Mouse (Mus musculus) forebrain, postnatal 0 days (tissue): ENCODE data around the gene Ccdc155. TPM values are rescaled to one million over a fixed set of nuclear protein-coding genes. Genes with fewer than 3 reads are reported as not detected.

Source experiments
- ATAC-seq: fragments of 200-750 bp; cut with Nextera tagmentation; 2 replicates; pipeline ENCODE4 v1.8.0; 2017; ENCODE audit warnings: mild to moderate bottlenecking, moderate library complexity
- DNase-seq: peaks from one replicate; pipeline ENCODE4 v3.0.0-alpha.2; 2015
- H3K27ac ChIP-seq: fragments of 300-500 bp; sonication (generic); 2 replicates; pipeline ENCODE4 v1.5.1; 2014; ENCODE audit warnings: low read depth, mild to moderate bottlenecking, antibody characterized with exemption, low read length, moderate library complexity, mixed read lengths
- H3K27me3 ChIP-seq: fragments of 300-500 bp; sonication (generic); 2 replicates; pipeline ENCODE4 v1.6.1; 2014; ENCODE audit warnings: mild to moderate bottlenecking, low read length, mixed read lengths; ENCODE audit not compliant: insufficient read depth
- H3K36me3 ChIP-seq: fragments of 300-500 bp; sonication (generic); 2 replicates; pipeline ENCODE4 v1.6.1; 2014; ENCODE audit warnings: mild to moderate bottlenecking, moderate library complexity; ENCODE audit not compliant: insufficient read depth
- H3K4me1 ChIP-seq: fragments of 300-500 bp; sonication (generic); 2 replicates; pipeline ENCODE4 v1.6.1; 2014; ENCODE audit warnings: antibody characterized with exemption; ENCODE audit not compliant: insufficient read depth
- H3K4me2 ChIP-seq: fragments of 300-500 bp; sonication (generic); 2 replicates; pipeline ENCODE4 v1.6.1; 2014; ENCODE audit warnings: low read depth, mild to moderate bottlenecking, moderate library complexity
- H3K4me3 ChIP-seq: fragments of 300-500 bp; sonication (generic); 2 replicates; pipeline ENCODE4 v1.5.1; 2014; ENCODE audit warnings: low read depth, low read length, mixed read lengths
- H3K9ac ChIP-seq: fragments of 300-500 bp; sonication (generic); 2 replicates; pipeline ENCODE4 v1.6.1; 2014; ENCODE audit warnings: mild to moderate bottlenecking
- H3K9me3 ChIP-seq: fragments of 300-500 bp; sonication (generic); 2 replicates; pipeline ENCODE4 v1.6.1; 2016; ENCODE audit warnings: low read length
- CTCF ChIP-seq: sonication (generic); IDR thresholded peaks from 2 replicates; pipeline ENCODE4 v1.5.1; 2016; ENCODE audit warnings: antibody characterized with exemption, control low read depth, low read depth
- WGBS: fragments of 180-500 bp; shearing (Covaris S2); extraction: QIAGEN DNeasy Blood & Tissue Kit; methylation state at CpG from one replicate; pipeline ENCODE4 v1.1.7; 2014; 5-methylcytosine and 5-hydroxymethylcytosine counted together
- polyA plus RNA-seq: library from polyadenylated mRNA; unstranded; fragments of >200 nt; fragmentation: Nextera tagmentation; extraction: Ambion mirVana; gene quantifications from 2 replicates; pipeline ENCODE4 v1.2.1, GENCODE M21; 2015
- total RNA-seq: library from RNA; depleted of rRNA; stranded (reverse); fragments of >200 nt; gene quantifications from 2 replicates; pipeline ENCODE4 v1.2.3, GENCODE M21; 2014

Ccdc155 gene
- total and polyA plus RNA-seq, 2 experiments from 2014 or later: 0.14 to 0.97 TPM

DNA sequence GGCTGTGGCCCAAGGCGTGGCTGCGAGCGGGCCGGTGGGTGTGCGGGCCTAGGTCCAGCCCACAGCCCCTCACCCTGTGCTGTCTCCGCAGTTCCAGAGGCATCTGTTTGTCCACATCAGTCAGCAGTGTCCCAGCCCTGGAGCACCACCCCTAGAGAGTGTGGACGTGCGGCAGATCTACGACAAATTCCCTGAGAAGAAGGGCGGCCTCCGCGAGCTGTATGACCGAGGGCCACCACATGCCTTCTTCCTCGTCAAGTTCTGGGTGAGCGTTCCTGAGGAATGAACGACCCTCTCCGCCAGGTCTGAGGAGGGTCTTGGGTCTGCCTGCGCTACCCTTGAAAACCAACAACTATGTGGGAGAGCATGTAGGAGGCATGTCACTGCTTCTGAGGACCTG is 23.9 kb upstream of the Ccdc155 start:
- H3K4me3 ChIP-seq: no peak overlapping the region
- ATAC-seq: no peak
- H3K36me3 ChIP-seq: peaks cover 7% of the 10 kb centered on the region; the same call in 1 of the 2 replicates
- 95% methylated on average over 18 of the region's 18 CpGs for WGBS
- no peaks in the 10 kb centered on the region for H3K4me1 ChIP-seq
- DNase-seq: no peak
- TF ChIP-seq CTCF: no peak
- no peak overlapping the region for H3K4me2 ChIP-seq
- H3K27ac ChIP-seq: no peak overlapping the region
- no peaks in the 10 kb centered on the region for H3K9me3 ChIP-seq
- no peak overlapping the region for H3K9ac ChIP-seq
- H3K27me3 ChIP-seq: no peaks in the 10 kb centered on the region

DNA sequence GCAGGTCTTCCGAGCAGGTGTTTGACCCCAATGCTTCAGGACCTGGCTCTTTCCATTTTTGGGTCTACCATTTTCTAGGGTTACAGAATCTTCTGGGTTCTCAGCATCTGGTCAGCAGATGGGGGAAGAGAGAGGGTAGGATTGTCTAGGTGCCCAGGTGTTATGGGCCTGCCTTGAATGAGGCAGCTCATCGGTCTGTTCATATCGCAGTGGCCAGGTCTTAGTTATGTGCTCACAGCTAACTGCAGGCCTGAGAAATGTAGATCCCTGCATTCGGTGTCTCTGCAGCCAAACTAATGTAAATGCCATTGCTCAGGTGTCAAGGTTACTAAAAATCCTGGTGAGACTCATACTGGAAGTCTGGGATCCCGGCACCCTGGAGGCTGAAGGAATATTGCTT is 21.7 kb upstream of the Ccdc155 start:
- DNase-seq: no peak
- Histone ChIP-seq H3K27me3 (no peaks in the 10 kb centered on the region), H3K36me3 (peaks cover 7% of the 10 kb centered on the region; the same call in 1 of the 2 replicates), H3K9me3 (no peaks in the 10 kb centered on the region), H3K4me2 (no peak overlapping the region), H3K4me3 (no peak overlapping the region), H3K4me1 (no peaks in the 10 kb centered on the region), H3K27ac (no peak overlapping the region), H3K9ac (no peak overlapping the region)
- ATAC-seq: no peak
- WGBS: 95% methylated on average over 5 of the region's 5 CpGs
- TF ChIP-seq CTCF: no peak

DNA sequence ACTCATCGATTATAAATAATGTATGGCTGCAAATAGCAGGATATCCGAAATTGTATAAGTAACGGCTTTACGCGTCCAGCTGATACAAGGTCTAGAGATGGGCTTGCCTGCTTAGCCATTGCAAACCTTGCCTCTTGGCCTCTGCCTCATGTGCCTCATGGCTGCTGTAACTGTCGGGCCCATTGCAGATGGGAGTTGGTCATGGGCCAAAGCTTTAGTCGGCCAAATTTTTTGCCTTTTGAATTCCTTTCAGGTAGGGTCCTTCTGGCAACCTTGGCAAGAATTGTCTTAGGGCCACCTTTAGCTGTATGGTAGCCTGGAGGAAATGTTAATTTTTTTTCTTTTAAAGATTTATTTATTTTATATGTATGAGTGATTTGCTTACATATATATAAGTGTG is 20.1 kb upstream of the Ccdc155 start:
- H3K27ac ChIP-seq: no peak overlapping the region
- no peaks in the 10 kb centered on the region for H3K4me1 ChIP-seq
- no peak overlapping the region for H3K4me2 ChIP-seq
- H3K9ac ChIP-seq: no peak overlapping the region
- H3K4me3 ChIP-seq: no peak overlapping the region
- H3K36me3 ChIP-seq: peaks cover 7% of the 10 kb centered on the region; the same call in 1 of the 2 replicates
- DNase-seq (no peak), ATAC-seq (no peak)
- TF ChIP-seq CTCF: no peak
- WGBS: 83% methylated on average over 7 of the region's 7 CpGs
- no peaks in the 10 kb centered on the region for H3K9me3 ChIP-seq
- H3K27me3 ChIP-seq: no peaks in the 10 kb centered on the region

DNA sequence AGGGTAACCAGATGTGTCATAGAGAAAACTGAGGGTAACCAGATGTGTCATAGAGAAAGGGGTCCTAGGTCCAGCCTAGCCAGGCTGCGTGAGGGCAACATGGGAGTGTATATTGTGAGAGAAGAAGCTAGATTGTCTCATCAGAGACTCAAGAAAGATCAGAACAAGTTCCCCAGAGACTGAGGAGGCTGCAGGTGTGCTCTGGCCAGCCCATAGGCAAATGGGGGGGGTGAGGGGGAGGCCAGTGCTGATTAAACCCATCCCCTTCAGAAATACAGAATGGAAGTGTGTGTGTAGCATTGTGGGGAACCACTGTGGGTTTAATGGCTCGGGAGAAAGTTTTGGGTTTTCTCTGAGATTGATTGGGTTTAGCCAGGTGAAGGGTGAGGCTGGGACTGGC is 17.0 kb upstream of the Ccdc155 start:
- no peak for DNase-seq
- TF ChIP-seq CTCF: no peak
- no peak for ATAC-seq
- no peak overlapping the region for H3K27ac ChIP-seq
- H3K4me1 ChIP-seq: peaks cover 3% of the 10 kb centered on the region; the same call in 1 of the 2 replicates
- H3K36me3 ChIP-seq: no peaks in the 10 kb centered on the region
- no peak overlapping the region for H3K9ac ChIP-seq
- no peak overlapping the region for H3K4me3 ChIP-seq
- no peaks in the 10 kb centered on the region for H3K27me3 ChIP-seq
- 93% methylated on average over 2 of the region's 2 CpGs for WGBS
- H3K9me3 ChIP-seq: no peaks in the 10 kb centered on the region
- no peak overlapping the region for H3K4me2 ChIP-seq

DNA sequence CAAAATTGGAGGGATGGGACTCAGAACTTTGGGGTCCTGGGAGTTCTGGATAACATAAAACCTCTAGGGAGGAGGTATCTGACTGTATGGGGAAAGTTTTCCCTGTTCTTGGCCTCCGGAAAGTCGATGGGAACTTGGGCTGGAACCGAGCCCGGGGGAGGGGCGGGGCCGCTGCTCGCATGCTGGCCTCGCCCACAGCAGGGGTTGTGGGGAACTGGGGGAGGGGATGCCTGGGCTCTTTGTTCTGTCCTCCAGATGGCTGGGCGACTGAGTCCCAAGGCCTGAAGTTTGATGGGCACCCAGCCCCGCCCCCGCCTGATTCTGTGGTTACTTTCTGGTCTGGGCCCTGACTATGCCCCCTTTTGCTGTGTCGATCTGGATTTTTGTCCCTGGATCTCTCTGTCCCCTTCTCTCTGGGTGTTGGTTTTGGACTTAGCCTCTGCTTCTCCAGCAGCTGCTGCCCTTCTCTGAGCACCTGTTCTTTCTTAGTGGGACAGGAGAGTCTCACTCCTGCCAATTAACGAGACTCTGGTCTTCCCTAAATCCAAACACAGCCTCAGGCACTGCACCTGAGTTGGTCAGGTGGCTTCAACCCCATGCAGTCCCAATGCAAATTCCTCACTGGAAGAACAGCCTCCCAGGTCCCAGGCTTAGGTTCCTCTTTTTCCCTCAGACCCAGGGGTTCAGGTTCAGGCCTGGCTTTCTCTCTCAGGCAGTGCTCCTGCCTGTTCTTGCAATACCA is 11.9 kb upstream of the Ccdc155 start:
- ATAC-seq (peak; percentile 66), DNase-seq (peak; percentile 78)
- no peaks in the 10 kb centered on the region for H3K36me3 ChIP-seq
- 0 out of 2 replicates have a peak, but pooled peaks cover 4% of the 10 kb centered on the region for H3K27me3 ChIP-seq
- peak overlapping the region; percentile 34 for H3K4me3 ChIP-seq
- peaks cover 14% of the 10 kb centered on the region for H3K4me1 ChIP-seq
- WGBS: 2% methylated on average over 13 of the region's 13 CpGs
- peak overlapping the region; percentile 62 for H3K27ac ChIP-seq
- TF ChIP-seq CTCF: no peak
- H3K9ac ChIP-seq: peak overlapping the region; percentile 56
- H3K4me2 ChIP-seq: peak overlapping the region; percentile 85
- no peaks in the 10 kb centered on the region for H3K9me3 ChIP-seq

DNA sequence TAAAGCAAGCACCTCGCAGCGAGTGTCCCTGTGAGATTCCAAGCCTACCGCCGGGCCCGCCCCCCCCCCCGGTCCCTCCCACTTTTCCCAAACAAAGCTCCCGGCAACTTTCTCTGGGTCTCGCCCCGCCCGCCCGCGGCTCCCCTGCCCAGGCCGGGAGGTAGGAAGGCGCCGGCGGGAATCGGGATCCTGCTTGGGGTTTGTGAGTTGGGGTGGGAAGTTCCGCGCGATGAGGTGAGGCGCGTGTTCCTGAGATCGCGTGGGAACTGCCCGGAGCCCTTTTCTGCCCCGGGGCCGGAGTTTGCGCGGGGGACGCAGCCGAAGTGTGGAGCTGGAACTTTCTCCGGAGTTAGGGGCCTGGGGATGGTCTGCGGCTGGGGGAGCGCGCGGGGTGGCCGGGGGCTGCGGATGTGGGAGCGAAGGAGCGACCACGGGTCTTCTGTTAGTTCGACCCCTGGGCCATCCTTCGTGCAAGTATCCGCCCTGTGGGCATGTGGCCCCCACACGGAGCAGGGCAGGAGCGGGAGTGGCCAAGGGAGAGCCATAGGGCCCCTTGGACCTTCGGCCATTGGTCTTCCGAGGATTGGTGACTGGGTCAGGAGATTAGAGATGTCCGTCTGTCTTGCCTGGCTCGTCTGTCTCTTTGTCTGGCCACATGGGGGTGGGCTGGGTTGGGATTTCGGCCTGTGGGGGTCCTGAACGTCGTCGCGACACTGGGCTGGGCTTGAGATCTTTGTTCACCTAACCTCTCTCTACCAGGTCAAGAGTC is 11.2 kb upstream of the Ccdc155 start, which contains the start of gene Tead2:
Tead2 (plus strand) TSS at position 81 of the 769 bp plus-strand sequence.
- no peaks in the 10 kb centered on the region for H3K36me3 ChIP-seq
- no peaks in the 10 kb centered on the region for H3K9me3 ChIP-seq
- no peak for DNase-seq
- H3K27me3 ChIP-seq: 0 out of 2 replicates have a peak, but pooled peaks cover 6% of the 10 kb centered on the region
- H3K4me1 ChIP-seq: peaks cover 14% of the 10 kb centered on the region
- peak within 1 kb of the TSS; percentile 50; the same call in 1 of the 2 replicates for H3K27ac ChIP-seq
- peak within 1 kb of the TSS; percentile 85 for H3K4me2 ChIP-seq
- ATAC-seq: peak; percentile 49
- H3K9ac ChIP-seq: peak within 1 kb of the TSS; percentile 56
- H3K4me3 ChIP-seq: peak within 1 kb of the TSS; percentile 34
- TF ChIP-seq CTCF: no peak
- WGBS: 3% methylated on average over 50 of the region's 55 CpGs

DNA sequence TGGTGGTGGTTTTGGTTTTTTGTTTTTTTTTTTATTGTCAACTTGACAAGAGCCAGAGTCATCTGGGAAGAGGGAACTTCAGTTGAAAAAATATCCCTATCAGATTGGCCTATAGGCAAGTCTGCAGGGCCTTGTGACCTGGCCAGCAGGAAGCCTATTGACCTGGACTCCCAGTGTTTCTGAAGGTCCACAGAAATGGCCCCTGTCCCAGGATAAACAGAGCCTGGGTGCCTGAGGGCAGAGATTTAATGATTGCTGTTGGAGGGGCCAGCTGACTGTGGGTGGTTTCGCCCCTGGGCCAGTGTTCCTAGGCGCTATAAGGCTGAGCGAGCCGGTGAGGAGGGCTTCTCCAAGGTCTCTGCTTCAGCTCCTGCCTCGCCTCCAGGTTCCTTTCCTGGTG is 9.0 kb upstream of the Ccdc155 start:
- H3K27me3 ChIP-seq: peaks cover 8% of the 10 kb centered on the region
- no peak for TF ChIP-seq CTCF
- DNase-seq (no peak), ATAC-seq (no peak)
- H3K9ac ChIP-seq: no peak overlapping the region
- no peaks in the 10 kb centered on the region for H3K9me3 ChIP-seq
- H3K4me3 ChIP-seq: no peak overlapping the region
- H3K4me2 ChIP-seq: no peak overlapping the region
- H3K36me3 ChIP-seq: no peaks in the 10 kb centered on the region
- WGBS: 67% methylated on average over 5 of the region's 5 CpGs
- peaks cover 14% of the 10 kb centered on the region for H3K4me1 ChIP-seq
- H3K27ac ChIP-seq: 0 out of 2 replicates have a peak overlapping the region, but pooled peaks have one; percentile 40
